Mouse (Mus musculus): ENCODE results near the gene Cars.

- TF ChIP-seq CTCF (IDR thresholded peaks at IDR 0.05; ENCODE audit: control insufficient read depth, insufficient read depth, insufficient read length): no peak
- no peak for TF ChIP-seq FOSL1 (IDR thresholded peaks at IDR 0.05; ENCODE audit: insufficient read depth, low read length, poor library complexity, severe bottlenecking)
- no peak for TF ChIP-seq USF1 (IDR thresholded peaks at IDR 0.05; ENCODE audit: low read depth)
- TF ChIP-seq CEBPB (IDR thresholded peaks at IDR 0.05; ENCODE audit: low read depth): no peak
- TF ChIP-seq MAX (IDR thresholded peaks at IDR 0.05): no peak
- TF ChIP-seq MYOG (IDR thresholded peaks at IDR 0.05; ENCODE audit: control insufficient read depth, extremely low read depth, insufficient read length): no peak
- no peak for TF ChIP-seq MYOD1 (IDR thresholded peaks at IDR 0.05; ENCODE audit: control insufficient read depth, insufficient read length, low read depth)
These were observed 66.6 kb downstream of the Cars start for GRCm38 (mm10) chr7:143533284-143533683.
